Mouse (Mus musculus): ENCODE measurements around the gene Polr2f.
A peak's percentile ranks its signal among the peaks of the same experiment; 100 is the strongest.

The Polr2f gene

GRCm38 (mm10) chr15:79155572-79155971 lies 14.8 kb downstream of the Polr2f start:
- DNase-seq (ENCODE audit: low read depth, low spot score), result no peak

- DNase-seq (ENCODE audit: low read depth, low spot score), result no peak
Measured at GRCm38 (mm10) chr15:79162301-79162700, 21.5 kb downstream of the Polr2f start.

- DNase-seq (ENCODE audit: low read depth, low spot score), result peak; percentile 71
Measured at GRCm38 (mm10) chr15:79162822-79163221, 22.0 kb downstream of the Polr2f start.

GRCm38 (mm10) chr15:79164251-79164650 lies 23.4 kb downstream of the Polr2f start:
- no peak for DNase-seq (ENCODE audit: low read depth, low spot score)

GRCm38 (mm10) chr15:79165140-79165539 lies 24.3 kb downstream of the Polr2f start, which contains the start of gene Sox10:
Gene Sox10, minus strand, starts transcription at chr15:79165240.
- no peak for DNase-seq (ENCODE audit: low read depth, low spot score)

- DNase-seq (ENCODE audit: low read depth, low spot score), result no peak
Measured at GRCm38 (mm10) chr15:79166712-79167111, 25.9 kb downstream of the Polr2f start.

GRCm38 (mm10) chr15:79176905-79177304 lies 36.1 kb downstream of the Polr2f start:
- DNase-seq (ENCODE audit: low read depth, low spot score), result no peak

- no peak for DNase-seq (ENCODE audit: low read depth, low spot score)
Measured at GRCm38 (mm10) chr15:79185213-79185612, 44.4 kb downstream of the Polr2f start.

GRCm38 (mm10) chr15:79187819-79188218 lies 47.0 kb downstream of the Polr2f start:
- DNase-seq (ENCODE audit: low read depth, low spot score), result no peak

- DNase-seq (ENCODE audit: low read depth, low spot score), result peak; percentile 43
Measured at GRCm38 (mm10) chr15:79191426-79191825, 50.6 kb downstream of the Polr2f start.

- DNase-seq (ENCODE audit: low read depth, low spot score), result no peak
Measured at GRCm38 (mm10) chr15:79192450-79192849, 51.6 kb downstream of the Polr2f start.

- peak; percentile 61 for DNase-seq (ENCODE audit: low read depth, low spot score)
Measured at GRCm38 (mm10) chr15:79192885-79193845, 52.4 kb downstream of the Polr2f start.

- no peak for DNase-seq (ENCODE audit: low read depth, low spot score)
Measured at GRCm38 (mm10) chr15:79194048-79194447, 53.2 kb downstream of the Polr2f start.

- DNase-seq (ENCODE audit: low read depth, low spot score), result no peak
Measured at GRCm38 (mm10) chr15:79194946-79195345, 54.1 kb downstream of the Polr2f start.

- no peak for DNase-seq (ENCODE audit: low read depth, low spot score)
Measured at GRCm38 (mm10) chr15:79195492-79195891, 54.7 kb downstream of the Polr2f start.

GRCm38 (mm10) chr15:79199390-79199976 lies 58.7 kb downstream of the Polr2f start:
- no peak for DNase-seq (ENCODE audit: low read depth, low spot score)

All from ZHBTc4 (cell line).